Mouse (Mus musculus): ENCODE data around the gene Inmt. TPM values are rescaled to one million over a fixed set of nuclear protein-coding genes. Genes with fewer than 3 reads are reported as not detected.

The Inmt gene
- polyA plus RNA-seq (2015; fragmentation: Nextera tagmentation; extraction: Ambion mirVana): not detected in 2 replicates

DNA sequence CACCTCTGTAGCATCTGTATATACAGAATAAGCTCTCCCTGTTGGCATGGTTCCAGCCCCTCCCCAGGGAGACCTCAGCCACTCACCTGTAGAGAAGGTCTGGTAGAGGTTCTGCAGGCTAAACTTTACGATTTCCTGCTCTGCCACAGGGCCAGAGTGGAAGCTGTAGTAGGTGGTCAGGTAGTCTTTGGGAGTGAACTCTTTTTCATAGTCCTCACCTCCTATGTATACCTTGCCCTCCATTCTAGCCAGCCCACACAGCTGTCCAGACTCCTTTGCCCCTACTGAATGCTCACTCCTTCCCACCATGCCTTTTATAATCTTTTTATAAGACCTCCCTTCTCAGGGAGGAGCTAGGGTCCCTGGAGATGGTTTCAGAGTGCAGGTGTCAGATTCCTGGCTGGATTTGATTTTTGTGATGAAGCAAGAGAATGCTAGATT, at the start of gene Inmt:
Gene Inmt (minus strand): TSS at position 303 of the 441 bp plus-strand sequence.
- no peaks in the 10 kb centered on the region for H3K36me3 ChIP-seq
- no peaks in the 10 kb centered on the region for H3K27me3 ChIP-seq
- no peaks in the 10 kb centered on the region for H3K9me3 ChIP-seq
- no peak within 1 kb of the TSS for H3K9ac ChIP-seq (replicated peaks)
- H3K4me2 ChIP-seq (replicated peaks): no peak within 1 kb of the TSS
- H3K4me1 ChIP-seq: no peaks in the 10 kb centered on the region
- no peak within 1 kb of the TSS for H3K27ac ChIP-seq (replicated peaks)
- no peak for ATAC-seq (replicated peaks)
- H3K4me3 ChIP-seq: no peak within 1 kb of the TSS
- 60% methylated on average over 1 of the region's 1 CpGs for WGBS

DNA sequence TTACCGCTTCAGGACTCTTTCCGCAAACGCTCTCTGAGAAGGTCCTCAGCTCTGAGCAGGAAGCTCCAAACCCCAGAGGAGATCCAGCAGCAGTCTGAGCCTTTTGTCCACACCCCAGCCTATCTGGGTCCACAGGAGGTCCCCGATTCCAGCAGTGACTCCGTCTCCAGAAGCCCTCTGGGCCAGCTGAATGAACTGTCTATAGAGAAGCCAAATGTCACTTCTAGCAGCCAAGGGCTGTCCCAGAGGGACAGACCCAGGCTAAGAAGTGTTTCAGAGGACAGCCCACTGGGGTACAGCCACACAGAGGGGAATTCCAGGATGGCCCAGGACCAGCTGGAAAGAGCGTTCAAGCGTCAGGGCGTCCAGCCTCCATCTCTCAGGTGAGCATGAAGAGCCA, 49.1 kb upstream of the Inmt start:
- no peak for ATAC-seq (replicated peaks)
- 93% methylated on average over 8 of the region's 8 CpGs for WGBS
- Histone ChIP-seq H3K36me3 (peaks cover 11% of the 10 kb centered on the region), H3K4me2 (replicated peaks) (no peak overlapping the region), H3K4me3 (no peak overlapping the region), H3K9ac (replicated peaks) (no peak overlapping the region), H3K9me3 (no peaks in the 10 kb centered on the region), H3K27me3 (no peaks in the 10 kb centered on the region), H3K27ac (replicated peaks) (no peak overlapping the region), H3K4me1 (no peaks in the 10 kb centered on the region)

- H3K4me3 ChIP-seq: no peak overlapping the region
- peaks cover 5% of the 10 kb centered on the region; the same call in 1 of the 2 replicates for H3K36me3 ChIP-seq
- H3K4me2 ChIP-seq (replicated peaks): no peak overlapping the region
- H3K9ac ChIP-seq (replicated peaks): no peak overlapping the region
- no peak for ATAC-seq (replicated peaks)
- no peaks in the 10 kb centered on the region for H3K9me3 ChIP-seq
- no peak overlapping the region for H3K27ac ChIP-seq (replicated peaks)
- H3K4me1 ChIP-seq: no peaks in the 10 kb centered on the region
- H3K27me3 ChIP-seq: no peaks in the 10 kb centered on the region
- WGBS: 80% methylated on average over 9 of the region's 9 CpGs
Measured at GRCm38 (mm10) chr6:55218232-55218631, 43.4 kb upstream of the Inmt start.

- H3K4me1 ChIP-seq: no peaks in the 10 kb centered on the region
- H3K4me2 ChIP-seq (replicated peaks): no peak overlapping the region
- WGBS: 79% methylated on average over 3 of the region's 3 CpGs
- H3K4me3 ChIP-seq: no peak overlapping the region
- H3K27ac ChIP-seq (replicated peaks): no peak overlapping the region
- H3K9me3 ChIP-seq: no peaks in the 10 kb centered on the region
- ATAC-seq (replicated peaks): no peak
- no peak overlapping the region for H3K9ac ChIP-seq (replicated peaks)
- H3K27me3 ChIP-seq: no peaks in the 10 kb centered on the region
- H3K36me3 ChIP-seq: peaks cover 7% of the 10 kb centered on the region; the same call in 1 of the 2 replicates
Measured at GRCm38 (mm10) chr6:55214541-55214940, 39.7 kb upstream of the Inmt start.

DNA sequence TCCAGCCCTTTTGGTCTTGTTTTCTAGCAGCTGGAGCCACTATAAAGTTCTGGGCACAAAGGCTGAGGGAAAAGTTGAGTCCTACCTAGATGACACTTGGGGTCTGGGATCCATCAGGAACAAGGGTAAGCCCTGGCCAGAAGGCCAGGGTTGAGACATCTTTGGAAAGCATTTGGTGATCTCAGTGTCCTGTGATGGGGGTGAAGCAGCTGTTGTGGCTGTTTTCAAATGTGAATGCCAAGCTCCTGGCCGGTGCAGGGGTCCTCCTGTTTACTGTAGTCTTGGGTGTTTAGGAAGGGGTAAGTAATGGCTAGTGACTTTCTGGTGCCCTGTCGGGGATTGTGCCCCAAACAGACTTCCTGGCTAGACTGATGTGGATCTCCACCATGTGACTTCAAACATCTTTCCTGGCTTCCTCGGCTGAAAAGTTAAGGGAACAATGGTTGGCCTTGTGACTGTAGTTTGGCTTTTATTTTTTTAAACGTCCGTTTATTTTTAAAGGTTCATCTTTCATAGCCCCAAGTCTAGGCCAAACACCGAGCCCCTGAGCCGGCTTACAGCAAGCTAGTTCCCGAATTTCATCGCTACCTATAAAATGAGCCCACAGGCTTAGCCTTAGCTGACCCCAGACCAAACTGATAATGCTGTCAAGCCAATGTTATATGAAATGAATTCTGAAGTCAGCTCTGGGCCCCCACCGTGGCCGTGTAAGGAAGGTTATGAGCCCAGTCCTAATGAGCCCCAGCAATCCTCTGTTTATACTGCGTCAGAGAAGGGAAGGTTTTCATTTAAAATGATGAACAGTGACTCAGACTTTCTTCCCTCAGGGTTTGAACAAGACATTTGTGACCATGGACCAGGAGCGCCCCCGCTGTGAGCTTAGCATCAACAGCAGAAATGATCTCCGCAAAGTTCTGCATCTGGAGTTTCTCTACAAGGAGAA, 35.9 kb upstream of the Inmt start:
- H3K27ac ChIP-seq (replicated peaks): no peak overlapping the region
- no peak overlapping the region for H3K4me3 ChIP-seq
- no peak overlapping the region for H3K4me2 ChIP-seq (replicated peaks)
- peaks cover 3% of the 10 kb centered on the region; the same call in 1 of the 2 replicates for H3K36me3 ChIP-seq
- WGBS: 90% methylated on average over 15 of the region's 15 CpGs
- no peak overlapping the region for H3K9ac ChIP-seq (replicated peaks)
- H3K9me3 ChIP-seq: no peaks in the 10 kb centered on the region
- no peaks in the 10 kb centered on the region for H3K4me1 ChIP-seq
- H3K27me3 ChIP-seq: no peaks in the 10 kb centered on the region
- no peak for ATAC-seq (replicated peaks)

DNA sequence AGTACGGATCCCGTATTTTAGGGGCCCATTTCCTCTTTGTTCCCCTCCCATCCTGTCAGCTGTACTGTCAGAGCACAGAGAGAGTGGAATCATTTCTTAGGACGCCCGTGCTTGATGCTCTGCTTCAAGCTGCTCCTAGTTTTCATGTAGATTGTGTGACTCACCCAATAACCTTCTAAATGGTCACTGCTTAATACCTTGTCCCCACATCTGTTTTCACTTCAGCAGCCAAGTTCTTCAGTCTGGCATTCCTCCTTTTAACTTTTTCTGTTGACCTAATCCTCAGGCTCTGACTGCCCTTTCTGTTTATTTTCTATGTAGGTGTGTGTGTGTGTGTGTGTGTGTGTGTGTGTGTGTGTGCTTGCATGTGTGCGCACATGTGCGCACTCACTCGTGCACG, 32.9 kb upstream of the Inmt start:
- Histone ChIP-seq H3K27ac (replicated peaks) (no peak overlapping the region), H3K9ac (replicated peaks) (no peak overlapping the region), H3K36me3 (peaks cover 3% of the 10 kb centered on the region; the same call in 1 of the 2 replicates), H3K4me2 (replicated peaks) (no peak overlapping the region), H3K4me3 (no peak overlapping the region), H3K9me3 (no peaks in the 10 kb centered on the region), H3K4me1 (peaks cover 21% of the 10 kb centered on the region), H3K27me3 (no peaks in the 10 kb centered on the region)
- WGBS: 96% methylated on average over 8 of the region's 8 CpGs
- ATAC-seq (replicated peaks): no peak

DNA sequence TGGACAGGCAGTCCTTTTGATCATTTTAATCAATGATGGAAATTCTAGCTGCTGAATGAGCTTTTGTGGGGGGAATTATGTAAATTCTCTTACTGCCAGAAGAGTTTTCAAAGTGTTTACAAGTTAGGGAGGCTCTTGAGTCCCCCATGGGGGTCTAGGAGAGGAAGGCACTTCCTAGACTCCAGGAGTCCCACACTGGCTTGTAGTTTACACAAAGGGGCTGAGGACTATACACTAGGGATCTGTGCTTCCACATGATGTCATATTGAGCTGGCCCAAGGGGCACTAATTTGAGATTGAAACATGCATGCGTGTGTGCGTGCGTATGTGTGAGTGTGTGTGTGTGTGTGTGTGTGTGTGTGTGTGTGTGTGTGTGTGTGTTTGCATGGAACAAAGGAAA, 29.1 kb upstream of the Inmt start:
- ATAC-seq (replicated peaks): peak; percentile 62
- Histone ChIP-seq H3K27me3 (no peaks in the 10 kb centered on the region), H3K9me3 (no peaks in the 10 kb centered on the region), H3K4me2 (replicated peaks) (peak overlapping the region; percentile 66), H3K9ac (replicated peaks) (peak overlapping the region; percentile 62), H3K27ac (replicated peaks) (peak overlapping the region; percentile 92), H3K4me3 (peak overlapping the region; percentile 54), H3K36me3 (no peaks in the 10 kb centered on the region), H3K4me1 (peaks cover 23% of the 10 kb centered on the region)
- 28% methylated on average over 3 of the region's 3 CpGs for WGBS

DNA sequence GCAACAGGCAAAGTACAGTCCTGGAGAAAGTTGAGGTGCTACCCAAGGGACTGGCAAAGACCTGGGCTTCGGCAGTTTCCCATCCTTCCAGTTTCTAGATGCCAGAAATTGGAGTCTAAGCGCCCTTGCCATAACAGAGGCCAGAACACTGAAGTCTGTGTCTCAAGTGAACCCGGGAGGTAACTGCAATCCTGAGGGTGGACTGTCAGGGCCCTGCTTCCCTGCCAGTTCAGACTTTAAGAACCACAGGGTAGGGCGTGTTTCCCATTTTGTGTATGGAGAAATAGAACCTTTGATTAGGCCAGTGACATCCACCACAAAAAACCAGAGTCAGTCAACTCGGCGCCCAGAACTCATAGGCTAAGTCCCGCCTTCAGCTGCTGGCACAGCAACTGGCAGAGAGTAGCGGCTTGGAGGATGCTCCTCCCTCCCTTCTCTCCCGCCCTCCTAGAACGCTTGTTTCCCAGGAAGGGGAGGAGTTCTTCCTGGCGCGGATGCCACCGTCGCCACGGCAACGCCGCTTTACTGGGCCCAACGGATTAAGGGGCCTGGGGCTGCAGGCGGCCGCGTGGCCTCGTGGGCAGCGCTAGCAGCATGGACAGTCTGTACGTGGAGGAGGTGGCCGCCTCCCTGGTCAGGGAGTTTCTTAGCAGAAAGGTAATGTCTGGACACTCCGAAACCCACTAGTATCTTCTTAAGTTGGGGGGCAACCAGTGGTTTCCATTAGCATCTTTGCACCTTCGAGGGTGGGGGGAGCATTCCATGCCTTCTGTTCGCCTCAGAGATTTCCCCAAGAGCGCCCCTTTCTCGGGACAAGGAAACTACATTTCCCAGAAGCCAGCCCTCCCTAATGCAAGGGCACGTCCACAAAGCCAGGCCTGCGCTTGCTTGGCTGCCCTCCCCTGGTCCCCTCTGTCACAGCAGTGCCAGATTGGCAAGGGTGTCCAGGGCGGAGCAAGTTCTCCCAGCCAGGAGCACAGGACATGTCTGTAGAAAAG, 28.4 kb upstream of the Inmt start, which contains the start of gene Mindy4:
Gene Mindy4 (plus strand): TSS at position 471 of the 998 bp plus-strand sequence.
- peak; percentile 96 for ATAC-seq (replicated peaks)
- WGBS: 3% methylated on average over 33 of the region's 33 CpGs
- H3K9me3 ChIP-seq: no peaks in the 10 kb centered on the region

DNA sequence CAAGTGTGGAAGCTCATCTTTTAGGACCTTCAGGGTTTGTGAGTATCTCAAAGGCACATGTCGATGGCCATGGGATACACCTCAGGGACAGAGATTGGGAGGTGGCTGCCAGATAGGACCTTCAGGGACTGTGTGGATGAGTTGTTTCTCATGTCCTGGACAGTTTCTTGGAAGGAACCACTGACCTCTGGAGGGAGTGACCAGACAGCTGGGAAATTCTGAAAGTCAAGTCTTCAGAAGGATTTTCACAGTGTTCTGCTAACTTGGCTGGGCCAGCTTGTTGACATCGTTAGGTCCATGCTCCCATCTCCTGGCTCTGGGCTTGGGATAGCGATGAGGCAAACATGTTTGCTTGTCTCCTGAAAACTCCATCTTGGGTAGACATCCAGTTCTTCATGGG, 24.2 kb upstream of the Inmt start:
- H3K36me3 ChIP-seq: no peaks in the 10 kb centered on the region
- no peaks in the 10 kb centered on the region for H3K9me3 ChIP-seq
- H3K4me3 ChIP-seq: no peak overlapping the region
- H3K4me1 ChIP-seq: peaks cover 10% of the 10 kb centered on the region
- H3K27me3 ChIP-seq: no peaks in the 10 kb centered on the region
- no peak overlapping the region for H3K4me2 ChIP-seq (replicated peaks)
- WGBS: 92% methylated on average over 3 of the region's 3 CpGs
- H3K9ac ChIP-seq (replicated peaks): no peak overlapping the region
- ATAC-seq (replicated peaks): no peak
- no peak overlapping the region for H3K27ac ChIP-seq (replicated peaks)

More for the DNA sequence above, 28.4 kb upstream of the Inmt start, which contains the start of gene Mindy4:
- Histone ChIP-seq H3K9ac (replicated peaks) (peak within 1 kb of the TSS; percentile 62), H3K27me3 (no peaks in the 10 kb centered on the region), H3K27ac (replicated peaks) (peak within 1 kb of the TSS; percentile 92), H3K4me2 (replicated peaks) (peak within 1 kb of the TSS; percentile 66), H3K4me3 (peak within 1 kb of the TSS; percentile 54), H3K36me3 (no peaks in the 10 kb centered on the region), H3K4me1 (peaks cover 23% of the 10 kb centered on the region)

DNA sequence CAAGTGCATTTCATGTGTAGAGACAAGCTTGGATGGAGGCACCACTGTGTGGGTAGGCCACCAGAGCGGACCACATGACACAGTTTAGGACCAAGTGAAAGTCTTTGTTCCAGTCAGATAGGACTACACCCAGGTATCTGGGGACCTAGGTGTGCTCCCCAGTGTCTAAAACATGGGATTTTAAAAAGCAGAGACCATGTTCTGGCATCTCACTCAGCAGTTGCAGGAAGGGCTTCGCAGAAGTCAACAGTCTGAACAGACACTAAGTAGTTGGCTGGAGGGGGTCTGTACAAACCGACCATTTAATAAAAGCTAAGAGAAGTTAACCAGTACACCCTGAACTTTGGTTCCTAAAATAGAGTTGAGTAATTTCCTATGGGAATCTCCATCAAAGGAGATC, 18.3 kb upstream of the Inmt start:
- Histone ChIP-seq H3K4me3 (no peak overlapping the region), H3K27ac (replicated peaks) (no peak overlapping the region), H3K9ac (replicated peaks) (no peak overlapping the region), H3K4me2 (replicated peaks) (no peak overlapping the region), H3K4me1 (no peaks in the 10 kb centered on the region), H3K27me3 (no peaks in the 10 kb centered on the region), H3K9me3 (no peaks in the 10 kb centered on the region), H3K36me3 (no peaks in the 10 kb centered on the region)
- 93% methylated on average over 3 of the region's 3 CpGs for whole genome bisulfite sequencing
- ATAC-seq (replicated peaks): no peak

DNA sequence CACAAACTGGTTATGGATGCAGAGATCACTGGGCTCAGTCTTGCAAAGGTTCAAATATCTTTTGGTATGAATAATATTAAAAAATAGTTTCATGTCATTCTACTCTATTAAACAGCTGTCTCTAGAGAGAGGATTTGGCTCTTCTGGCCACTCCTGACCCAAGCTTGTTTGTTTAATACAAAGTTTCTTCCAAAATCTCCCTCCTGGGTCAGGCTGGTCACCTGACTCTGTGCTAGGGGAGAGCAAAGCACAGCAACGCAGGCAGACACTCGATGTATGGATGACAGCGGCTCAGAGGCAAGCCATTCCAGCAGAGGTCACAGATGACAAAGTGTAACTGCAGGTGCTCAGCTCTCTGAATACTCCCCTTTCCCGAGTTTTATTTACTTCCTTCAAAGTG, 16.7 kb upstream of the Inmt start:
- no peak overlapping the region for H3K4me2 ChIP-seq (replicated peaks)
- H3K9ac ChIP-seq (replicated peaks): no peak overlapping the region
- no peaks in the 10 kb centered on the region for H3K4me1 ChIP-seq
- 72% methylated on average over 4 of the region's 4 CpGs for WGBS
- no peak overlapping the region for H3K4me3 ChIP-seq
- ATAC-seq (replicated peaks): no peak
- no peaks in the 10 kb centered on the region for H3K27me3 ChIP-seq
- H3K27ac ChIP-seq (replicated peaks): no peak overlapping the region
- no peaks in the 10 kb centered on the region for H3K36me3 ChIP-seq
- H3K9me3 ChIP-seq: no peaks in the 10 kb centered on the region

GRCm38 (mm10) chr6:55189406-55189805, 14.6 kb upstream of the Inmt start:
- H3K27ac ChIP-seq (replicated peaks): no peak overlapping the region
- no peak overlapping the region for H3K4me2 ChIP-seq (replicated peaks)
- H3K36me3 ChIP-seq: no peaks in the 10 kb centered on the region
- no peak overlapping the region for H3K9ac ChIP-seq (replicated peaks)
- no peaks in the 10 kb centered on the region for H3K4me1 ChIP-seq
- H3K27me3 ChIP-seq: no peaks in the 10 kb centered on the region
- H3K9me3 ChIP-seq: no peaks in the 10 kb centered on the region
- no peak overlapping the region for H3K4me3 ChIP-seq
- no peak for ATAC-seq (replicated peaks)
